Mouse (Mus musculus): ENCODE measurements around the gene Hlcs. TPM values are rescaled to one million over a fixed set of nuclear protein-coding genes. Genes with fewer than 3 reads are reported as not detected.

Gene Hlcs
- total RNA-seq, 2 experiments from 2014 or later, result 9.8 to 10.8 TPM

GRCm38 (mm10) chr16:94079856-94080555, 233.4 kb downstream of the Hlcs start:
- DNase-seq (ENCODE audit: low spot score), result no peak

GRCm38 (mm10) chr16:94079075-94079855, 234.1 kb downstream of the Hlcs start:
- DNase-seq (ENCODE audit: low spot score), result no peak

Small RNA genes lying within 50 kb of the gene (microRNA-seq; reads per million reads assigned to microRNA genes)
- gene Gm23062, result not detected

Other genes starting within 250 kb of the Hlcs start
- 10 to 100 TPM; 12.2 to 16.4 TPM for gene Sim2, start 228.6 kb downstream of the Hlcs start, total RNA-seq (2021)
- gene Ripply3, start 14.8 kb upstream of the Hlcs start, total RNA-seq (2021), result 1 to 10 TPM in 1 of 2 experiments, under 1 TPM in 1; 0.43 to 1.4 TPM
- 10 to 100 TPM; 59.4 to 61.8 TPM for gene Ttc3, start 57.0 kb upstream of the Hlcs start, total RNA-seq (2021)
- gene Pigp, start 58.3 kb upstream of the Hlcs start, total RNA-seq (2021), result 100 to 1,000 TPM; 165 to 185 TPM
- gene Vps26c, start 213.3 kb upstream of the Hlcs start, total RNA-seq (2021), result 10 to 100 TPM in 1 of 2 experiments, 1 to 10 TPM in 1; 8.9 to 10.6 TPM